Mouse (Mus musculus): ENCODE data around the gene 3100002H09Rik.

DNA sequence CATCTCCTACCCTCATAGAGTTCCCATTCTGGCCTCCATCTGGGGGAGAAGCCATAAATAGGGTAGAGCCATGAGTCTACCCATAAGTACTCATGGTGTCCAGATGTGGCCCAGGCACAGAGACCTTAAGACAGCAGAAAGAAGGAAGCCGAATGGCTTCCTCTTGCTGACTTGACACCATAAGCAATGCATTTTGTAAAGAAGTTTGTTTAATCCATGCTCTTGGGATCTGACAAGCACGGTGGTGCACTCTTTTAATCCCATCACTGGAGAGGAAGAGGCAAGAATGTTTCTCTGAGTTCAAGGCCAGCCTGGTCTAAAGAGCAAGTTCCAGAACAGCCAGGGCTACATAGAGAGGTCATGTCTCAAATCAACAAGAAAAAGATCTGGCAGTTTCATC, at the start of gene 3100002H09Rik:
- TF ChIP-seq CTCF (IDR thresholded peaks at IDR 0.05; ENCODE audit: control insufficient read depth, insufficient read depth, low read length): no peak
- no peak for TF ChIP-seq POLR2A (IDR thresholded peaks at IDR 0.05; ENCODE audit: borderline replicate concordance, control insufficient read depth, low read depth, low read length)

All from bone marrow, adult 2 months (tissue).